Mouse (Mus musculus) kidney, embryonic 15.5 days (tissue): Measurements from ENCODE around the gene Fbxl14. TPM values are rescaled to one million over a fixed set of nuclear protein-coding genes. Genes with fewer than 3 reads are reported as not detected.

Experiments
- polyA plus RNA-seq: library from polyadenylated mRNA; unstranded; fragments of >200 nt; fragmentation: Nextera tagmentation; extraction: Ambion mirVana; gene quantifications from 2 replicates; pipeline ENCODE4 v1.2.1, GENCODE M21; 2015

The Fbxl14 gene
- polyA plus RNA-seq, 1 experiment from 2014 or later: 6.1 TPM

Other genes starting within 250 kb of the Fbxl14 start
- gene Cacna2d4, start 243.1 kb upstream of the Fbxl14 start, polyA plus RNA-seq: 0.08 and 0.17 TPM in 2 replicates
- 0.14 and 0.26 TPM in 2 replicates for gene Lrtm2, start 148.9 kb upstream of the Fbxl14 start, polyA plus RNA-seq
- 42.3 and 45.0 TPM in 2 replicates for gene Adipor2, start 62.0 kb upstream of the Fbxl14 start, polyA plus RNA-seq
- gene Wnt5b, start 64.7 kb downstream of the Fbxl14 start, polyA plus RNA-seq: 9.1 and 11.5 TPM in 2 replicates